Mouse (Mus musculus) natural killer cell, adult 2 months (primary cell): Measurements from ENCODE around the gene Islr2.

Experiments
- DNase-seq, 2 experiments: peaks; one replicate each; pipeline ENCODE4 v3.0.0; 2022; ENCODE audit warnings: low spot score in 2 of 2

Islr2 gene

DNA sequence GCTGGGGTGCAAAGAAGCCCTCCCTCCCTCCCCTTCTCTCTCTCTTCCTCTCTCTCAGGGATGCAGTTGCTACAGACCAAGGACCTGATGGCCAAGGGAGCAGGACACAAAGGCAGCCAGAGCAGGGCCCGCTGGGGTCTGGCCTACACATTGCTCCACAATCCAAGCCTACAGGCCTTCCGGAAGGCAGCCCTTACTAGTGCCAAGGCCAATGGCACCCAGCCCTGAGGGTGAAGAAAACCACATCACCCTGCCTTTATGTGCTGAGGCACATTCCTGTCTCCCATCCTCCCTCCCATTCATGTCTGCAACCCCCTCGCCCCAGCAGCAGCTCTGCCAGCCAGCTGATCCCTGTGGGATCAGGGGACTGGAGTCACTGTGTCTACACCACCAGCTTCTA, 51.0 kb downstream of the Islr2 start:
- no peak for DNase-seq

DNA sequence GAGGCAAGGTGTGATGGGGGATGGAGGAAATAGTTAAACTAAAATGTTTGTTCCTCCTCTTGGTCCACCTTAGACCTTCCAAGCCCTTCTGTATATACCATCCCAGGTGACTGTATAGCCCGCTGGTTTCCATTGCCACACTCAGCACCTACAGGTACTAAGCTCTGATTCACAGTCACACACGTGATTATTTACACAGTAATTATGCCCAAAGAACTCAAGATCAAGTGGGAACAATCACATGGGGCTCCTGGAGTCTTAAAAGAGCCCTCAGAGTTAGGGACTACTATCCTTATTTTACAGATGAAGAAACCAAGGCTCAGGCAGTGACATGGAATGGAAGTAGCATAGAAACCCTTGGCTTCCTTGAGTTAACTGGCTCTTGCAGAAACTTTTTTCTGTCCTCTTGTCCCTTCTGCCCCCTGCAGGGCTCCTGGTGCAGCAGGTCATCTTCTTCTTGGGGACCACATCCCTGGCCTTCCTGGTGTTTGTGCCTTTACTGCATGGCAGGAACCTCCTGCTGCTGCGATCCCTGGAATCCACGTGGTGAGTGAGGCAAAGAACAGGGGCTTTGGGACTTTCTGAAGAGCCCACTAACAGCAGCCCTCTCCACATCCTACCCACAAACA, 53.3 kb downstream of the Islr2 start:
- no peak for DNase-seq

DNA sequence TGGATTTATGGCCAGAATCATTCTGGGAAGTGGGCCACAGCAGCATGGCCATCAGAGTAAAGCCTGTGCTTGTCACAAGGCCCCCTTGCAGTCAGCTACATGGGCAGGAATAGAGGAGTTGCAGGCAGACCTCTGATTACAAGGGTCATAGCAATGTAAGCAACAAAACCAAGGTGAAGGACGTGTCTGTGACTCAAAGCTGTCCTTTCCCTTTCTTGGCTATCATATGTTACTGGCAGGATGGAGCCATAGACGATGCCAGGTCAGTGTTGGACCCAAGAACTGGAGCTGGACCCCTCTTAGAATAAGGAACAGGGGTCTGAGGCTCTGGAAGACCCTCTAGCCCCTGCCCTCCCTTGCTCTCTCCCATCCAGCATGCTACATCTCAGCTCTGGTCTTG, 55.3 kb downstream of the Islr2 start:
- no peak for DNase-seq
